Comparison of ENCODE assay signal across 8 mouse cellular contexts in the genomic region with DNA sequence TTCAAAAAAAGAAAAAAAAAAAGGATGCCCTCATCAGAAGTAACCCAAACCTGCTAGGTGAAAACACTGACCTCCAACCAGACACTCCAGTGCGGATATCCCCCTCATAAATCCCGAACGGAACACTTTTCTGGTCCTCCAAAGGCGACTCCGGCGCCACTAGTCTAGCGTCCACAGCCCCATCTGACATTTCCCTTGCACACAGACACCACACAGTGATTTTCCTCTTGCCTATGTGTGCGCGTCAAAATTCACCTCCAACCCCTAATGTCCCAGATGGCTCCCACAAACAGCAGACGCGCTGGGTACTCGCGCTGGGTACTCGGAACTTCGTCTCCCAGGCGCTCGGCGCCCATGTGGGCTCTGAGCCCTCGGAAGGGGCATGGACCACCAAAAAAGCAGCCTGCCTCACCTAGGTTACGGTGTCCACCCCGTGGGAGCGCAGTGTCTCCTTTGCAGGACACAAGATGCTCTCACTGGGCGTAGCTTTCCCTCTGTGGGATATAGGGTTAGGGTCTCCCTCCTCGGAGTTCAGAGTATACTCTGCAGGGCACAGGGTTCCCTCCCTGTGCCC. TPM values are rescaled to one million over a fixed set of nuclear protein-coding genes. Genes with fewer than 3 reads are reported as not detected.
A peak's percentile ranks its signal among the peaks of the same experiment; 100 is the strongest.
DNase-seq lines count a peak whose midpoint lies in the region; ATAC-seq and TF ChIP-seq lines count a peak whose summit lies in the region.

No protein-coding gene starts in this region.

- H3K27ac ChIP-seq in forebrain, embryonic 16.5 days (ENCODE audit: low read length): no peak overlapping the region
- H3K27ac ChIP-seq in limb, embryonic 15.5 days: no peak overlapping the region

- 0 out of 2 replicates have a peak, but pooled peaks have one; percentile 3 for ATAC-seq in cerebellum, adult (ENCODE audit: insufficient number of reproducible peaks, low FRiP score, low TSS enrichment)
- no peak for ATAC-seq in forebrain, embryonic 16.5 days
- no peak for ATAC-seq in limb, embryonic 15.5 days (ENCODE audit: insufficient number of reproducible peaks, low FRiP score, low TSS enrichment, low read depth)

- H3K4me1 ChIP-seq in E14TG2a.4 (replicated peaks; ENCODE audit: low read depth, low read length): peaks cover 25% of the 10 kb centered on the region
- peaks cover 15% of the 10 kb centered on the region for H3K4me1 ChIP-seq in forebrain, embryonic 16.5 days (replicated peaks; ENCODE audit: control insufficient read depth, insufficient read depth, low read length)
- peaks cover 24% of the 10 kb centered on the region for H3K4me1 ChIP-seq in limb, embryonic 15.5 days

- no peak for TF ChIP-seq CTCF in E14TG2a.4 (conservative IDR thresholded peaks at IDR 0.05; ENCODE audit: low read length)

- H3K9me3 ChIP-seq in E14TG2a.4 (ENCODE audit: low read length): no peaks in the 10 kb centered on the region
- H3K9me3 ChIP-seq in forebrain, embryonic 16.5 days (ENCODE audit: control insufficient read depth, low read length): no peaks in the 10 kb centered on the region
- H3K9me3 ChIP-seq in limb, embryonic 15.5 days: no peaks in the 10 kb centered on the region

- no peaks in the 10 kb centered on the region for H3K36me3 ChIP-seq in E14TG2a.4 (ENCODE audit: insufficient read depth, low read length)
- no peaks in the 10 kb centered on the region for H3K36me3 ChIP-seq in forebrain, embryonic 16.5 days (ENCODE audit: control insufficient read depth, insufficient read depth)
- H3K36me3 ChIP-seq in limb, embryonic 15.5 days: 0 out of 2 replicates have a peak, but pooled peaks cover 3% of the 10 kb centered on the region

- H3K27me3 ChIP-seq in E14TG2a.4 (ENCODE audit: insufficient read depth, low read length): peaks cover 33% of the 10 kb centered on the region
- H3K27me3 ChIP-seq in forebrain, embryonic 16.5 days (replicated peaks; ENCODE audit: control insufficient read depth, insufficient read depth, low read length): peaks cover 5% of the 10 kb centered on the region
- H3K27me3 ChIP-seq in limb, embryonic 15.5 days: peaks cover 17% of the 10 kb centered on the region

- peak overlapping the region; percentile 87 for H3K9ac ChIP-seq in forebrain, embryonic 16.5 days (replicated peaks; ENCODE audit: low read depth, low read length)
- peak overlapping the region; percentile 69; the same call in 1 of the 2 replicates for H3K9ac ChIP-seq in limb, embryonic 15.5 days

- H3K4me3 ChIP-seq in E14TG2a.4 (replicated peaks; ENCODE audit: low read length): peak overlapping the region; percentile 94
- peak overlapping the region; percentile 76 for H3K4me3 ChIP-seq in forebrain, embryonic 16.5 days (replicated peaks; ENCODE audit: low read length)
- peak overlapping the region; percentile 83 for H3K4me3 ChIP-seq in limb, embryonic 15.5 days

- WGBS in forebrain, embryonic 16.5 days: 6% methylated on average over 24 of the region's 24 CpGs
- 7% methylated on average over 24 of the region's 24 CpGs for WGBS in limb, embryonic 15.5 days

- H3K4me2 ChIP-seq in forebrain, embryonic 16.5 days (ENCODE audit: low read length): peak overlapping the region; percentile 88
- peak overlapping the region; percentile 98 for H3K4me2 ChIP-seq in limb, embryonic 15.5 days

- DNase-seq in cerebellum, adult 8-10 months: no peak
- no peak for DNase-seq in frontal cortex, postnatal 36 days (ENCODE audit: low spot score in 2 of 2)
- no peak for DNase-seq in thymus, postnatal 36 days
- no peak for DNase-seq in spleen, postnatal 36 days (ENCODE audit: low spot score in 2 of 2)

RNA-seq across cellular contexts. Expression of a gene that starts 1.3 kb away (rescaled TPM):
- 15.8 and 17.8 TPM in 2 replicates for polyA plus RNA-seq in forebrain, embryonic 16.5 days (2015; fragmentation: Nextera tagmentation; extraction: Ambion mirVana)
- 4.4 and 4.8 TPM in 2 replicates for polyA plus RNA-seq in limb, embryonic 15.5 days (2015; fragmentation: Nextera tagmentation; extraction: Ambion mirVana)
